Mouse (Mus musculus) ovary, postnatal 10 days (tissue): ENCODE results near the gene Nbr1.

ENCODE experiments used
- DNase-seq: peaks from one replicate; pipeline ENCODE4 v3.0.0; 2022; ENCODE audit warnings: low spot score

Nbr1 gene

GRCm38 (mm10) chr11:101551751-101552475 is at the start of gene Nbr1, which contains the start of gene Brca1:
Gene Nbr1 (plus strand): TSS chr11:101552149.
Gene Brca1 (minus strand): TSS chr11:101551955.
- DNase-seq, result peak; percentile 85

GRCm38 (mm10) chr11:101506269-101506780 is 45.6 kb upstream of the Nbr1 start:
- DNase-seq, result no peak

- no peak for DNase-seq
Measured at GRCm38 (mm10) chr11:101507090-101507489, 44.9 kb upstream of the Nbr1 start.

- DNase-seq, result no peak
Measured at GRCm38 (mm10) chr11:101518937-101519336, 33.0 kb upstream of the Nbr1 start.

GRCm38 (mm10) chr11:101519364-101519763 is 32.6 kb upstream of the Nbr1 start:
- no peak for DNase-seq

GRCm38 (mm10) chr11:101524446-101524845 is 27.5 kb upstream of the Nbr1 start:
- no peak for DNase-seq

GRCm38 (mm10) chr11:101525056-101525455 is 26.9 kb upstream of the Nbr1 start:
- DNase-seq, result no peak

- no peak for DNase-seq
Measured at GRCm38 (mm10) chr11:101525936-101526595, 25.9 kb upstream of the Nbr1 start.

- no peak for DNase-seq
Measured at GRCm38 (mm10) chr11:101526686-101527085, 25.3 kb upstream of the Nbr1 start.

- no peak for DNase-seq
Measured at GRCm38 (mm10) chr11:101543533-101543932, 8.4 kb upstream of the Nbr1 start.

- DNase-seq, result no peak
Measured at GRCm38 (mm10) chr11:101544132-101544531, 7.8 kb upstream of the Nbr1 start.

- DNase-seq, result no peak
Measured at GRCm38 (mm10) chr11:101548526-101548925, 3.4 kb upstream of the Nbr1 start.

- peak; percentile 77 for DNase-seq
Measured at GRCm38 (mm10) chr11:101552476-101553300, 739 bp downstream of the Nbr1 start.

- DNase-seq, result no peak
Measured at GRCm38 (mm10) chr11:101553354-101553930, 1.5 kb downstream of the Nbr1 start.

- no peak for DNase-seq
Measured at GRCm38 (mm10) chr11:101556541-101556940, 4.6 kb downstream of the Nbr1 start.

GRCm38 (mm10) chr11:101556954-101557353 is 5.0 kb downstream of the Nbr1 start:
- DNase-seq, result no peak

- no peak for DNase-seq
Measured at GRCm38 (mm10) chr11:101562391-101562790, 10.4 kb downstream of the Nbr1 start.

GRCm38 (mm10) chr11:101568421-101568820 is 16.5 kb downstream of the Nbr1 start:
- DNase-seq, result no peak

GRCm38 (mm10) chr11:101576116-101576515 is 24.2 kb downstream of the Nbr1 start:
- no peak for DNase-seq

GRCm38 (mm10) chr11:101581081-101581764 is 29.3 kb downstream of the Nbr1 start:
- DNase-seq, result no peak
